Mouse (Mus musculus): Measurements from ENCODE around the gene Syngr1.

GRCm38 (mm10) chr15:80105490-80106410, 14.6 kb downstream of the Syngr1 start:
- TF ChIP-seq EP300 (IDR thresholded peaks at IDR 0.05; ENCODE audit: low read depth) = no peak
- TF ChIP-seq CTCF (IDR thresholded peaks at IDR 0.05; ENCODE audit: low read depth) = peak; percentile 50

All from liver, postnatal 0 days (tissue).